Mouse (Mus musculus): ENCODE data around the gene Tfap2e.
A peak's percentile ranks its signal among the peaks of the same experiment; 100 is the strongest.

Tfap2e gene

GRCm38 (mm10) chr4:126736001-126736414, at the start of gene Tfap2e:
Gene Tfap2e, minus strand, starts transcription at chr4:126736240.
- DNase-seq (ENCODE audit: low read depth, low spot score) = no peak

- no peak for DNase-seq (ENCODE audit: low read depth, low spot score)
Observed at GRCm38 (mm10) chr4:126782996-126783395, 47.0 kb upstream of the Tfap2e start.

- no peak for DNase-seq (ENCODE audit: low read depth, low spot score)
Observed at GRCm38 (mm10) chr4:126782512-126782911, 46.5 kb upstream of the Tfap2e start.

DNA sequence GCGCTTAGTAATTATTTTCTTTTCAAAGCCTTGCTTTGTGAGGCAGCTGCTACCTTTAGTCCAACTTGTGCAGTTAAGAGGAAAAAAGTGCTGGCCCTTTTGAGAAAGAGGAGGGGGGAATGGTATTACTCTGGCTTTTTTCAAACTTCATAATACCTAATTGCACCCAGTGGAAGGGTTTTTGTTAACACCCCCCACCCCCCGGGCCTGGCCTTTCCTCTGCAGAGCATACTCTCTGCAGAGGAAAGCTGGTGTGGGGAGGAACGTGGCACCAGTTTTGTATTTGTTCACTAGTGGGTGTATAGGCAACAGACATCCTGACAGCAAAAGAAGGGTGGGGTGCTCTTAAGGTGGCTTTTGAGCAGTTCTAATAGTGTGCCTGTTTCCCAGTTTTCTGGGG, 45.8 kb upstream of the Tfap2e start:
- no peak for DNase-seq (ENCODE audit: low read depth, low spot score)

GRCm38 (mm10) chr4:126779826-126780775, 44.1 kb upstream of the Tfap2e start:
- DNase-seq (ENCODE audit: low read depth, low spot score) = no peak

DNA sequence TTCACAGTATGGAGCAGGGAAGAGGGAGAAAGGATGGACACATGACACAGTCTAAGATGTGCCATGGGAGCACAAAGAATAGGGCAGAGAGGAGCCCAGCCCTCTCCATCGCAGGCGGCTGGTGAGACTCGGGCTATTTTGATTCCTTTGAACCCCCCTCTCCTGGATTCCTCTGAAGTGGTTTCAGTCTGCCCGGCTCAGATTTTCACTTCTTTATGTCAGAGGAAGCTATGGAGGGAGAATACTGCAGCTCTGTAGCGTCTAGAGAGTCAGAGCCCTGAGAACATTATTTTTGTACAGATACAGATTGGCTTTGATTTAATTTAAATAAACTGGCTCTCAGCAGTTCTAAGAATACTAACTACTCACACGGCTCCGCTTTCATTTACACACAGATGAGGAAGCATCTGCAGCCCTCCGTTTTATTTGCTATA, 43.1 kb upstream of the Tfap2e start:
- DNase-seq (ENCODE audit: low read depth, low spot score) = no peak

- no peak for DNase-seq (ENCODE audit: low read depth, low spot score)
Observed at GRCm38 (mm10) chr4:126775182-126775581, 39.1 kb upstream of the Tfap2e start.

DNA sequence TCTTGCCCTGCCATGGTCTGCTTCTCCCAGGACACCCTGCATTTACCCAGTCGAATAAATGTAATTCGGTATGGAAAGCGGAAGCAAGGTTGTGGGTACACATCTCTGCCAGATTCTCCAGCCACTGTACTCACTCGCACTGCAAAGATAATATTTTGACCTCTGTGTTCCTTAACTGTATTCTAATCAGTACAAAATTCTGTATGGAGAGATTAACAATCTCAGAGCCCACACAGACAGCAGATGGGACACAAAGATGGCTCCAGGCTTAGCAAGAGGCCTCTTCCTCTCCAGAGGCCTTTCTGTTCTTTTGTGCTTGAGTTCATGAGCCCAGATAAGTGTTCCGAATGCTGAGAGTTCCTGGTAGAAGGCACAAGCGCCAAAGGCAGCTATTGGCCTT, 37.8 kb upstream of the Tfap2e start:
- DNase-seq (ENCODE audit: low read depth, low spot score) = no peak

- no peak for DNase-seq (ENCODE audit: low read depth, low spot score)
Observed at GRCm38 (mm10) chr4:126770831-126771230, 34.8 kb upstream of the Tfap2e start.

DNA sequence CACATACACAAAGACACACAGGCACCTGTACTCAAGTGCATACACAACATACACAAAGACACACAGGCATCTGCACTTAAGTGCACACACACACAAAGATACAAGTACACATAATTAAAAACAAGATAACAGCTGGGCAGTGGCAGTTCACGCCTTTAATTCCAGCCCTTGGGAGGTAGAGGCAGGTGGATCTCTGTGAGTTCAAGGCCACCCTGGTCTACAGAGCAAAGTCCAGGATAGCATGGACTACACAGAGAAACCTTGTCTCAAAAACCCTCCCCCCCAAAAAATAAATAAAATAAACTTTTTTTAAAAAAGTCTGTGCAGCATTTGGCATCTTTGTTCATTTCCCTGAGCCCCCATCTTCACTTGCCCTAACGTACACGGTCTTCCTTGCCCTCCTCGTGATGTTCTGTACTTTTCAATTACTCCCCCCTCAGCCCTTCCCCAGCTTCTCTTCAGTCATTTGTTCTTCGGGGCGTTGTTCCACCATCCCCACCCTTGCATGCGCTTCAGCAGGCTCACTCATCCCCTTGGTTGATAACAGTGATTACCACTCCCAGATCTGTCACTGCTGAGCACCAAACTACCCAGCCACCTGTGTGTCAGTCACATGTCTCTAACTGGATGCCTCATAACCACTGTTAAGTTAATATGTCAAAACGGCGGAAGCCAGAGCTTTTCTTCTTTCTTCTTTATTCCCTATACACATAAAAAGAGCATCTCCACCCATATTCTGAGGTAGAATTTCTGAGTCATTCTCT, 33.9 kb upstream of the Tfap2e start:
- no peak for DNase-seq (ENCODE audit: low read depth, low spot score)

GRCm38 (mm10) chr4:126763483-126763882, 27.4 kb upstream of the Tfap2e start:
- DNase-seq (ENCODE audit: low read depth, low spot score) = no peak

- no peak for DNase-seq (ENCODE audit: low read depth, low spot score)
Observed at GRCm38 (mm10) chr4:126762586-126763359, 26.7 kb upstream of the Tfap2e start.

DNA sequence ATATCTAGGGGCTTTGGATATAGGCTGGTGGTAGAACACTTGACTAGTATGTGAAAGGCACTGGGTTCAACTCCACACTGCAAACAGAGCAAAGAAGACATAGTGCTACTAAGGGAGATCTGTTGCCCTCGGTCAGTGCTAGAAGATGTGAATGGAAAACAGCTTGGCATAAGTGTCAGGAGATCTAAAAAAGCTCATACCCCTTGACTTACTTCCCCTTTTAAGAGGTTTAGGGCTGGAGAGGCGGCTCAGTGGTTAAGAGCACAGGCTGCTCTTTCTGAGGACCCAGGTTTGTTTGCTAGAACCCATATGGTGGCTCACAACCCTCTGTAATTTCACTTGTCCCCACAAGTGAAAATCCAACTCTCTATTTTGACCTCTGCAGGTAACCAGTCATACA, 23.4 kb upstream of the Tfap2e start:
- DNase-seq (ENCODE audit: low read depth, low spot score) = no peak

GRCm38 (mm10) chr4:126758299-126758698, 22.3 kb upstream of the Tfap2e start:
- DNase-seq (ENCODE audit: low read depth, low spot score) = no peak

DNA sequence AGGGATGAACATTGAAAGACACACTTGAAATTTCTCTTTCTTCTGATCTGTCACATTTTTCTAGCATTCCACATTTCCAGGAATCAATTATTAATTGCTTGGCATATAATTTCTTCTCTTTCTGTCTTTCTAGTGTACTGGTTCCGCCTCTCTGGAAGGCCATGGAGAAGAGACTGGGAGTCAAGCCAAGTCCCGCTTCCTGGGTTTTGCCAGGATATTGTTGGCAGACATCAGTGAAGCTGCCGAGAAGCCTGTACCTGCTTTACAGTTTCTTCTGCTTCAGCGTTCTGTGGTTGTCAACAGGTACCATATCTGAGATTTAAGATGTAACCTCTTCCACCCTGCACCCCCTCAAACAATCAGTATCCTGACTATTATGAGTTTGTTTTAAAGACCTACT, 20.7 kb upstream of the Tfap2e start:
- no peak for DNase-seq (ENCODE audit: low read depth, low spot score)

DNA sequence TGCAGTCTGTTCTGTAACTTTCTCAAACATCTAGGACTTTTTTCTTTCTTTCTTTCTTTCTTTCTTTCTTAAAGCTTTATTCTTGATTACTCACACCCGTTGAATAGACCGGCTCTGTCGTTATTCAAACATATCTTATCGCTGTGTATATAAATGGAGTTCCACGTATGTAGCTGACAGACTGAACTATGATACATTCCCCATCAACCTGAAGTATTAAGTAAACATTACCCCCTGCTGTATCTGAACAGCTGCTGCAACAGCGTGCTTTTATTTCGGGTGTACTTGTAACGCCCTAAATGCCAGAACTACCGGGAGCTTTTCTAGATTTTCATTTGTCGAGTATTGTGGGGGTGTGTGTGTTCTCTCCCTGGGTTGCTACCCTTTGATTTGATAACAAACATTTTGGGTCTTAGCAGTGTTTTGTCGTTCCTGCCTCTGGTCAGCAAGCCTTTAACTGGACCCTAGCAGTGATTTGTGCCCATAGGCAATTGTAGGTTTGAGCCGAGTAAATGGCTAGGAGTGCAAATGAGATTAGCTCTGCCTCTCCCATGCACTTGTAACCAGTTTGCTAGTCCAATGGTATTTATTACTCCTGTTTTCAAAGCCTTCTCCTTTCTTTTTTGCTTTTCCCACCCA, 18.8 kb upstream of the Tfap2e start:
- DNase-seq (ENCODE audit: low read depth, low spot score) = no peak

- no peak for DNase-seq (ENCODE audit: low read depth, low spot score)
Observed at GRCm38 (mm10) chr4:126754231-126754611, 18.2 kb upstream of the Tfap2e start.

DNA sequence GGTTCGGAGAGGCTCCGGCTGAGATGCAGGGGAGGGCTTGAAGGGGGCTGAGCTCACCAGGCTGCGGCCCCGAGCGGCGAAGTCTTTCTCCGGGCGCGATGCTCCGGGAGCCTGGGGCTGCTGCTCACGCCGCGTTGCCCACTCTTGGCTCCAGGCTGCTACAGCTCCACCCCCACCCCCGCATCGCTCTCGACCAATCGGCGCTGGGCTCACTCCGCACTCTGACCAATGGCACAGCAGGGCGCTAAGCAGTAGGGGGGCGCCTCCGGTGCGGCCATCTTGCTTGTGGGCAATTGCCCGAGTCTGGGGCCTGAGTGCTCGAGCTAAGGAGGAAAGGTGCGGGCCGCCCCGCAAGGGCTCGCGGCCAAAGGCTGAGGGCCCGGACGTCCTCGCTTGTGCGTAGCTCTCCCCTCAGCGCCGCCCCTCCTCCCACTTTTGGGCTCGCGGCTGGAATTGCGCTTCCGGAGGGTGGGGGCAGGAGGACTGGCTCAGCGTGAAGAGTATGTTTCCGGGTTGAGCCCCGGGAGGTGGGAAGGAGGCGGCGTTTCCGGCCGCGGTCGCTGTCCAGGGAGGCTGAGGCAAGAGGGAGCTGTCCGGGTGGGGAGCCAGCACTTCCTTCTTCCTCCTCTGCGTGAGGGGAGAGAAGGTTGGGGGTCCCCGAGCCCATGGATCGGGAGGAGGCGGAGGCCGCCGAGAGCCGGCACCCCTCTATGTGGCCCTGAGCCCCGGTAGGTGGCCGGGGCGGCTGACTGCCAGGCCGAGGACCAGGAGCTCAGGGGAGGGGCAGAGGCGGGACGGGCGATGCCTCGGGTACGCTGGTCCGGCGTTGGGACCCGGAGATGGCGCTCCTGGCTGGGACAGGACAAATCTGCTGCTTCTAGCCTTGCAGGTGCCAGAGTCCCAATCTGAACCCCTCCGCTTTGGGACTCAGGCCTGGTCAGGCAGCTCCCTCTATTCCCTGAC, 17.5 kb upstream of the Tfap2e start, which contains the start of the genes Ncdn and AU040320:
Gene Ncdn (minus strand): TSS at position 171 of the 963 bp plus-strand sequence.
Gene AU040320 (plus strand): TSS at position 277 of the 963 bp plus-strand sequence.
- peak; percentile 97 for DNase-seq (ENCODE audit: low read depth, low spot score)

GRCm38 (mm10) chr4:126752608-126753141, 16.6 kb upstream of the Tfap2e start:
- peak; percentile 70 for DNase-seq (ENCODE audit: low read depth, low spot score)

All from CD4-positive, CD25-positive, alpha-beta regulatory T cell, adult 2 months (primary cell).